Mouse (Mus musculus): ENCODE data around the gene Ap3s2.

GRCm38 (mm10) chr7:79873407-79873806 is 47.0 kb downstream of the Ap3s2 start:
- TF ChIP-seq CTCF (IDR thresholded peaks at IDR 0.05; ENCODE audit: low read depth, low read length) (no peak), POLR2A (IDR thresholded peaks at IDR 0.05; ENCODE audit: borderline replicate concordance, low read depth, low read length) (no peak)
